Mouse (Mus musculus) heart, adult 11 months (tissue): ENCODE data around the gene Borcs8.

Source experiments
- DNase-seq: peaks from one replicate; pipeline ENCODE4 v3.0.0; 2022

Gene Borcs8

DNA sequence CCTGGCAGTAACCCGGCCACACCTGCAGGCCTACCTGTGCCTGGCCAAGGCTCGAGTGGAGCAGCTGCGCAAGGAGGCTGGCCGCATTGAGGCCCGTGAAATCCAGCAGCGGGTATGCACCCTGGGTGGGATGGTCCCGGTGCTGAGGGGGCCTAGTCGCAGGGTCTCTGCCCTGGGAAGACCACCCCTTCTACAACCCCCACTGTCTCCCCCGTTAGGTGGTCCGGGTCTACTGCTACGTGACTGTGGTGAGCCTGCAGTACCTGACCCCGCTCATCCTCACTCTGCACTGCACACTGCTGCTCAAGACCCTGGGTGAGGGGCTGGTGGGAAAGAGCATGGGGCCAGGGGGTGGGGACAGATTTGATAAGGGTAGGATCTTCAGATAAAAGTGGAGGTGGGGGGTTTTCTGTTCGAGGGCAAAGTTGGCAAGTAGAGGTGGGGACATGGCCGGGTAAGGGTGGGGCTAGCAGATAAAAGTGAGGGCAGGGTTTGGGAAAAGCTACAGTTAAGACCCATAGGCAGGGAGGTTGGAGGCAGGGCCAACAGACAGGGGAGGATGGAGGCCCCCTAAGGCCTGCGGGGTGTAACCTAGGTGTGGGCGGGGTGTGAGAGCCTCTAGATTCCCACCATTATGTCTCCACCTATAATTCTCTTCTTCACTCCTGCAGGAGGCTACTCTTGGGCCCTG, 42.1 kb downstream of the Borcs8 start:
- peak; percentile 90 for DNase-seq

DNA sequence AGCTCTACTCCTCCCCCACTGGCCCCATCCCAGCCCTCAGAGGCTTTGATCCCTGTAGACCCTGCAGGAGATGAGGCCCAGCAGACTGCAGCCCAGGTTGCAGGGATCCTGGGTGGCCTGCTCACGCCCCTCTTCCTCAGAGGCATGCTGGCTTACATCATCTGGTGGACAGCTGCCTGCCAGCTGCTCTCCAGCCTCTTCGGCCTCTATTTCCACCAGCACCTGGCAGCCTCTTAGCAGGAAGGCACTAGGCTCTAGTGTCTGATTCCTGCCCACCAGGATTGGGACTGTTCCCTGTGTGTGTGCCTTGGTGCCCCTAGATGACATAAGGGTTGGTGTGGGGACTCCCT, 42.6 kb downstream of the Borcs8 start:
- no peak for DNase-seq

DNA sequence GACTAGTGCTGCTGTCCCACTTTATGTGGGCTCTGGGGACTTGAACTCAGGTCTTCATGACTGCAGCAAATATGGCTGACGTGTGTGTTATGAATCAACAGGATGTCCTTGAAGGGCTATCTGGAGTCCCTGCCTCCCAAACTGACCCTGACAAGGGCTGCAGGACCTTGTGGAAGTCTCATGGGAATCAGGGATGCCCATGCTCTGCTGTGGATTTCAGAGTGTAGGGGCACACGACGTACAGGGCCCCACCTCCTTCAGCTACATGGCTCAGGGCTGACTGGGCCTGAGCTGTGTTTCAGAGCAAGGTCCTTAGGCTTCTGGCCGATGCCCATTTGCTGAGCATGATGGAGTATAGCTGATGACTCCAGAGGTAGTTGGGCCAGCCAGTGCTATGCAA, 43.9 kb downstream of the Borcs8 start:
- no peak for DNase-seq

DNA sequence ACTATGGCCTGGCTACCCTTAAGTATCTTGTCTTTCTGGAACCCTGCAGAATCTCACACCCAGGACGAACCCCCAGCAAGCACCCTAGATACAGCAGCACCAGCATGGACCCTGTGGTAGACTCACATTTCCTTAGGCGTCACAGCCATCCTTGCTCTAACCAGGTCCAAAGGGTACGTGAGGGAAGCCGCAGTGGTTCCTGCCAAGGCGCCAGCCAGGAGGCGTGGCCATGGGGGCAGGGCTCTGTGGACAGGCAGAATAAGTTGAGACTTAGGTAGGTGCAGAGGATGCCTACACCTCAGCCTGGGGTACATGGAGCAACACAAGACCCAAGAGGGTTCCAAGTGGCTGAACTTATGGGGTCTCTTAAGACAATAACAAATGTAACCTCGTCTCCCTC, 49.4 kb downstream of the Borcs8 start:
- peak; percentile 93 for DNase-seq

DNA sequence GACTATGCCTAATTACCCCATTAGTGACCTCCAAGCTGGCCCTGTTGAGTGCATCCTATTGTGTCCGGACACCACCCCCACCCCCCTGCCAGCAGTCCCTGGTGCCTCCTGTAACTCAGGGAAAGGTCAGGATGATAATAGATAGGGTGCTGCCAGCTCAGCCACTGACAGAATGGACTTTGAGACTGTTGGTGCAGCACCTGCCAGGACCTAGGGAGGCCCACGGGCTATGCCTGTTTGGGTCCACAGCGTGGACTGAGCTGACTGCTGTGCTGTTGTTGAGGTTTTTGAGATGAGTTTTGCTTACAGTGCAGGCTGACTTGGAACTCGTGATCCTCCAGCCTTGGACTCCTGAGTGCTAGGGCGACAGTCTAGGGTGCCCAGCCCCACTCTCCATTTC, 53.9 kb downstream of the Borcs8 start:
- DNase-seq: no peak

DNA sequence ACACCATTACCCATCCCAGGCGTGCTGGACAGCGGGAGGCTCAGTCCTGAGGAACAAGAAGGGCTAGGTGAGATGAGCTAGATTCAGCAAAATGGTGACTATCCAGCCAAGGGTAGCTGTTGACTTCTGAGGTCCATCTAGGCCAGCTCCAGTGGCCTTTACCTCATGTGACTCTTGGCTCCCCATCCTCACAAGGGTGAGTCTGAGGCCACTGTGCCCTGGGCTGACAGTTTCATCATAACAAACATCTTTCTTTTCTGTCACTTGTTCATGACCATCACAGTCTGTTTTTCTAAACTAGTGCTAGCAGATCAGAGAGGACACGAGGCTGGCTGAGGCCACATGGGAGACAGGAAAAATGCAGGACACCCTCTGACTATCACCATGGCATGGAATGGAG, 54.9 kb downstream of the Borcs8 start:
- no peak for DNase-seq

DNA sequence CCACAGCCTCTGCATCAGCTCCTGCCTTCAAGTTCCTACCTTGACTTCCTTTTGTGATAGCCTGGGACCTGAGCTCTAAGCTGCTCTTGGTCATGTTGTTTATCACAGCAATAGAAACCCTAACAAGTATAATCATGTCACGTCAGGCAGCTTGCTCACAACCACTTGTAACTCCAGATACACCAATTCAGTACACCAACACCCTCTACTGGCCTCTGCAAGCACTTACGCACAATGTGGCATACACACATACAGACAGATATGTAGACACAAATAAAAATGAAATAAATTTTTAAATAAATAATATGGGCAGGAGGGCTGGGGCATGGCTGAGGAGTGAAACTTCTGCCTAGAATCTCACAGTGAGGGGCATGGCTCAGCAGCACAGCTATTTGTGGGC, 56.5 kb downstream of the Borcs8 start:
- DNase-seq: no peak
